Mouse (Mus musculus): ENCODE measurements around the gene 1700080O16Rik.

The 1700080O16Rik gene

DNA sequence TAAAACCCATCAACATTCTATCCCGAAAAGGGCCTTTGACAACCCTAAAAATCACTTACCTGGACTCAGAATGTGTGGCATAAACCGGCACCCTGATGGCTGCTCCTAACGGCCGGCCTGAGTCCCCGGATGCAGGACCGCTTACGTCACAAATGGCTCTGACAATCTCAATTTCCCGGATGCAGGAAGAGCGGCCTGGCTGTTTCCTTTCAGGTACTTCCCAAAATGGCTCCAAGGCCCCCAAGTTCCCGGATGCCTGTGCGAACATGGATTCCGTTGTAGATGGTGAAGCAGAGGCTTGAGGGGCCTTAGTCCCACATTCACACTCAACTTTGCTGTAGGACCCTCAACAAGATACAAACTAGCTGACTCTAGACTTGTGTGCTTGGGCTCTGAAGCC is at the start of gene 1700080O16Rik:
TSS of gene 1700080O16Rik (minus strand) at position 101 of the 400 bp plus-strand sequence.
- DNase-seq (ENCODE audit: low read depth, low spot score): no peak

DNA sequence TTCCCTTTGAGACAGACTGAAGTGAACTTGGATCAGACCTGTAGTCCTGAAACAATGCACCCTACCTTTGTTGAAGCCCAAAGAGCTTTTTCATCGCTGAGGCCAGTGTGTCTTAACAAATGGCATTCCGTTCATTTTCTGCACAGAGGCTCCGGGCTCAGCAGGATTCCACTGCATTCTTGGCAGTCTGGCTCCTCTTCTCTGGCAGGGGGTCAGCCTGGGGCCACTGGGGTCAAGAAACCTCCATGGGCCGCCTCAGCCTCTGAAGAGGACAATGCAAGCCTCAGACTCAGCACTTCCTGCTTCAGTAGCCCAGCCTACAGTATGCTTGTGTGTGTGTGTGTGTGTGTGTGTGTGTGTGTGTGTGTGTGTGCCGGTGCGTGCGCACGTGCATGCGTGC is 45.1 kb upstream of the 1700080O16Rik start:
- peak; percentile 4 for DNase-seq (ENCODE audit: low read depth, low spot score)

DNA sequence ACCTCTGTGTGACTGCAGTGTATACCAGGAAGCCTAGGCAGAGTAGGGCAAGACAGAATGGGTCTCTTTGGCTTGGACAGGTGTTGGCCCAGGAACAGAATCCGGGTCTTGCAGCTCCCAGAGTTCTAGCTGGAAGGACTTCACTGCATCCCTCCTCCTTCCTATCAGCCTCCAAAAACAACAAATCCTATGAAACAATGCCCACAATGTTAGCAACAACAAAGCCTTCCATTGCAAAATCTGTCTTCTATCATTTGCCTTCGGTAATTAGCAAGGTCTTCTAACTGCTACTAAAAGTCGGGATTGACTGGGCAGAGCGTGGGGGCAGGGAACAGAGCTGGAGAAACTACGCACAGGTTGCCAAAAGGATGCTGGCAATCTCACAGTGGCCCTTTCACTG is 27.5 kb upstream of the 1700080O16Rik start:
- no peak for DNase-seq (ENCODE audit: low read depth, low spot score)

DNA sequence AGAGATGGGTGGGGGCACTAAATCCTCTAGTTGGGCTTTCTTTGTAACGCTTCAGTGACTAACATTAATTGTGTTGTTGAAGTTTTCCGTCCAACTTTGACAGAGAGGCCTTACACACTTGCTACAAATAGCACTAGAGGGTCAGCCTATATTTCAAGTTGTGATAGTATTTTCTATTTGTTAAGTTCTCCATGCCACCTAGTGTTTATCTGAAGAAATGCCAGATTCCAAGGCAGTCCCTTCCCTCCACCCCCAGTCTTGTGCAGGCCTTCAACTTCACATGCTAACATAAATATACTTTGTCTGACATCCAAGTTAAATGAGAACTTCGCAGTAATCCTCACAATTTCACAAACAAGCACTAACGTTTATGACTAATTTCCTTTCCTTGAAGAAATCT is 26.9 kb upstream of the 1700080O16Rik start:
- peak; percentile 12 for DNase-seq (ENCODE audit: low read depth, low spot score)

DNA sequence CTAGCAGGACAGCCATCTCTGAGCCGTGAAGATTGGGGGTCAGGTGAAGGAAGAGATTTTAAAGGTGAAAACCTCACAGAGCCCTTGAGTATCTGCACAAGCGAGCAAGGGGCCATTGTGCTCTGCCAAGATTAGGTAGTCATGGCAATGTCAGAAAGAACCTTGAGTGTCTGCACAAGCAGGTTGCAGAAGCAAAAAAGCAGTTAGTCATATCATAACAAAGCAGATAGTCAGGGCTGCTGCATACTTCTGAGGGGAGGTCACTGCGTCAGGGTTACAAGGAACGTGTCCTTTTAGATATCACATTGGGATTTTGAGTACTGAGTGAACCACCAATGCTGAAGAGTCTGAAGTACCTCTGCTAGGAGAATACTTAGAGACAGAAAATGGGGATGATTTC is 3.8 kb upstream of the 1700080O16Rik start:
- no peak for DNase-seq (ENCODE audit: low read depth, low spot score)

DNA sequence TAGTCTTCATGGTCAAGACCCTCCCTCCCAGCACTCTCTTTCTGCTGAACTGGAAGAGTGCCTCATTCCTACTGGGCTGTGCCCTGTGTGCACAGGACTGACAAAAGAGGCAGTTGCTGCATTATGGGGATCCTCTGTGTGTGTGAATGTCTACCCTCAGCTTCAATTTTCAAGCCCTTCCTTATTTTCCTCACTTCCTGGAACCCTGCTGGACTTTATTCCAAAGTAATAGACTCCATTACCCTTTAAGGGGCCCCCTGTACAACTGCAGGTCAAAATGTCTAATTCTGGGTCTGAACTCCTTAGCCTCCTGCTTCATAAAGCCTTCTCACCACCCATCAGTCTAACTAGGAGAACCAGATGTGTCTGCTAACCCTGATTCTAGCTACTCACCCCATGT is 2.0 kb upstream of the 1700080O16Rik start:
- DNase-seq (ENCODE audit: low read depth, low spot score): no peak

DNA sequence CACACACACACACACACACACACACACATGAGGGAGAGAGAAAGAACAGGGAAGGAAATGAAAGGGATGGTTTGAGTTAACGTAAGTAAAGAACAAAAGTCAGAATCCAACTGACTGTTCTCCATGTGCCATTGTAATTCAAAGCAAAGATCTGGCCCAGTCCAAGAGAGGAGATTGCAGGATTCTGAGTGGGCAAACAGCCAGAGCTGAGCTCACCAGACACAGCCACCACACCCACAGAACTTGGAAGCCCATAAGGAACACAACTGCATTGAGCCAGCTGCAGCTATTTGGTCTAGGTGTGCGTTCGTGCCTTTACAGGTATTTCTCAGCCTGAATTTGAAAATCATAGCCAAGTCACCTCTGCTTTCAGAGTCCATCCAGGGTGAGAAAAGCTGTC is 24.5 kb downstream of the 1700080O16Rik start:
- peak; percentile 21 for DNase-seq (ENCODE audit: low read depth, low spot score)

DNA sequence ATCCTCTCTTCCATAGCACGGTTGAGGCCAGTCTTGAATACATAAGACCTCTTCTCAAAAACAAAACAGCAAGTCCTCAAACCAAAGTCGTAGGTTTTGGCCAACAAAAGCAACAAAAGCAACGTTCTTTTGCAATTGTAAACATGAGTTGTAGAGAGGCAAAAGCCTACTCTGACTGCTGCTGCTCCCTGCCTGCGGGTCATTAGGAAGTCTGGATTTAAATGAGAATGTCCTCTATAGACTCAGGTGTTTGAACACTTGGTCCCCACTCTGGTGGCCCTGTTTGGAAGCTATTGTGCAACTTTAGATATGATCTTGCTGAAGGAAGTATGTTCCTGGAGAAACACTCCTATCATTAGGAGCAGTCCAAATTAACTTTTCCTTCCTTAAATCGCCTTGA is 34.5 kb downstream of the 1700080O16Rik start:
- DNase-seq (ENCODE audit: low read depth, low spot score): no peak

DNA sequence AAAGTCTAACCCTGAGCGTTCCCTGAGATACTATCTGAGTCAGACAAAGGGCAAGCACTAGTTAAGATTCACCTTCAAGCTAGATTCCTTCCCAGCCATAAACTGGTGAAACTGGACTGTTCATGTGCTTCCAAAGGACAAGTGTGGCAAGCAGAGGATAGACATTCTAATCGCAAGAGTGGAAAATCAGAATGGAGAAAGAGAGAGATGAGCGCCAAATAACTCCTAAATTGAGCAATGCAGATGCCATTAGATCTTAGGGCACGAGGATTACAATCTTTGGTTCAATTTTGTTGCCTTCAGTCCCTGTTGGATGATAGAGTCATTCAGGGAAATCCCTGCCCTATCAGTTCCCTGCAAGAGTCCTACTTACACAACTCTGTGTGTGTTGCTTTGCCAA is 53.5 kb downstream of the 1700080O16Rik start:
- no peak for DNase-seq (ENCODE audit: low read depth, low spot score)
